Mouse (Mus musculus): ENCODE data around the gene Olfr1242.

Gene Olfr1242

DNA sequence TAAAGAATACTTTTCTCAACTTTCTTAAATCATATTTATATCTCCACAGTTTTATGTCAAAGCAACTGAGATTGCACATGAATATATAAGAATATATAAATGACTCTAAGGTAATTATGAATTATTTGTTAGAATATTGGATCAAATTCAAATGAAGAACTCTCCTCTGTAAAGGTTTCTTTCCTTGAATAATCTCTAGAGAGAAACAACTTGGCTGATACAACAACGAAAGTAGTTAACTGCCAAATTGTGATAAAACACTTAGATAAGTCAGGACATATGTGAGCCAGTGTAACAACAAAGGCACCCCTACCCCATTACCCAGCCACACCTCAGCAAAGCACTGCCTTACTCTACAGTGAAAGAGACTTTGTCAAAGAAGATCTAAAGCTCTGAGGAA lies at the start of gene Olfr1242:
Olfr1242 (minus strand) TSS at position 101 of the 400 bp plus-strand sequence.
- no peak for DNase-seq (ENCODE audit: low spot score in 2 of 2)

DNA sequence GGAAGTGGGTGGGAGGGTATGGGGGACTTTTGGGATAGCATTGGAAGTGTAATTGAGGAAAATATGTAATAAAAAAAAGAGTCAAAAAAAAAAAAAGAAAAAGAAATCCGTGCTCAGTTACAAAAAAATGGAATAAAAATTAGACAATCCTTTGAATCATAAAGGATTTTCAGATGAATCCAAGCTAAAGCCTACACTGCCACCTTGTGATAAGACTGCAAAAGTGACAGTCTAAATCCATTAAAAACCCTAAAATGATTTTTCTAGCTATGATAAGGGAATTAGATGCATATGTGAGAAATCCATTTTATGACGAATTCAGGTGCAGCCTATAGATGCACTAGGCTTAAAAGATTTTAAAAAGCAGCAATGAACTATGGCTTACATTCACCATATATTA lies 46.4 kb upstream of the Olfr1242 start:
- no peak for DNase-seq (ENCODE audit: low spot score in 2 of 2)

DNA sequence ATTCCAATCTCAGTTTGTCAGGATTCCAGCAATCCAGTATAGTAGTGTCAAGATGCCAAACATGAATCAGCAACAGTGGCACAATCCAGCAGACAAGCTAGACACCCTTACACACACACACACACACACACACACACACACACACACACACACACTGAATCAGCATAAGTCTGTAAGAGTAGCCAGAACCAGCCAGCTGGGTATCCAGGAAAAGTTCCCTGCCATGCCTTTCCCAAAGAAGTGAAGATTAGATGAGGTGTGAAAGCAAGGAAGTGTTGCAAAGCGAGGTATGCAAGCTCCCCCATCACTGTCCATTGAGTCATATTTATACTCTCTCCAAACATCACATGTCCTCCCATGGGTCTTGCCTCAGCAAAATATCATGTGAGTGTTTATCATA lies 41.8 kb upstream of the Olfr1242 start:
- DNase-seq (ENCODE audit: low spot score in 2 of 2) = no peak

DNA sequence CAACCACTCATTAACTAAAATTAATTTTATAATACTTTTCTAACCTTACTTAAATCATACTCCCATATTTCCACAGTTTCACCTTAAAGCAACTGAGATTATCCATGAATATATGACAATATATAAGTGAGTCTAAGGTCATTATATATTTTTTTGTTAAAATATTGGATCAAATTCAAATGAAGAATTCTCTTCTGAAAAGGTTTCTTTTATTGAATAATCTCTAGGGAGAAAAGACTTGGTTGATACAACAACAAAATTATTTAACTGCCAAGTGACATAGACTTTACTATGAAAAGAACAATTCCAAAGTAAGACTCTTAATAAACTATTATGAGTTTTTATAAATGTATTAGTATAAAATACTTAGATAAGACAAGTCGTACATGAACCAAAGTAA lies 33.3 kb upstream of the Olfr1242 start, which contains the start of gene Olfr1243:
Olfr1243 (minus strand) TSS at position 101 of the 400 bp plus-strand sequence.
- no peak for DNase-seq (ENCODE audit: low spot score in 2 of 2)

DNA sequence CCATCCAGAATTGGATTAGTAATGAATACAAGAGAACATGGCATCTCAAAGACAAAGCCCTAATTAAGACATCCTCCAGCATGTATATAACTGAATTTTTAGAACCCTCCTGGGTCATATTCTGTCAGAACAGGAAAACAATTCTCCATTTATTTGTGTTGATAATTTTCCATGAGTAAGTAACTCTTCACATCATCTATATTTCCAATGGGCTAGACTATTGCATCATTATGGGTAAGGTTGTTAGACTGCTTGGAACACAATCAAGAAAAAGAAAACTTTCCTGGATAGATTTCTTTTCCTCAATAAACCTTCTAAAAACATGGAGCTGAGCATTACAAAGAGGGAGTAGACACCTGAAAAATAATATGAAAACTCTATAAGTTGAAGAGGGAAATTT lies 11.1 kb downstream of the Olfr1242 start, which contains the start of gene Olfr1241:
Olfr1241 (minus strand) TSS at position 101 of the 400 bp plus-strand sequence.
- no peak for DNase-seq (ENCODE audit: low spot score in 2 of 2)

DNA sequence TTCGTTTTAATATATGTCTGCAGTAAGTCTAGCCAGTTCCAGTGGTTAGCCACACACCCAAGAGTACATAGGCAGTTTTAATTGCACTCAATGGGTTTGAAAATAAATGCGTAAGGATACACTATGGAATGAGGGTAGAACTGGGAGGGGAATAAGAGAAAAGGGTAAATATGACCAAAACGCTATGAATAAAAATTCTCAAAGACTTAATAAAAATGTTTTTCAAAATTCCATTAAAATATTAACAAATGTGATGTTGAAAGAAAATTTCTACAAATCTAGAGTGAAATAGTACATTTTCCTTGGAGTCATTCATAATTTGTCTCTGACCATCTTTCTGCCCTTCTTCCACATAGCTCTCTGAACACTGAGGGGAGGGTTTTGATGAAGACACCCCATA lies 55.2 kb downstream of the Olfr1242 start, which contains the start of gene Olfr1240:
Olfr1240 (minus strand) TSS at position 101 of the 400 bp plus-strand sequence.
- DNase-seq (ENCODE audit: low spot score in 2 of 2) = no peak

Measured in cerebellum, postnatal 4 days (tissue).